Mouse (Mus musculus) heart, postnatal 0 days (tissue): ENCODE measurements at regions not wholly inside any gene's neighbourhood (a gene's known extent, or its start where the extent isn't known, plus 50 kb on each side); places are given as distances from the start of the nearest gene placed in this dataset.

ENCODE experiments used
- CTCF ChIP-seq: IDR thresholded peaks from 2 replicates; pipeline ENCODE4 v1.5.1; 2016; ENCODE audit warnings: antibody characterized with exemption, control low read depth, low read depth
- EP300 ChIP-seq: IDR thresholded peaks from 2 replicates; pipeline ENCODE4 v1.6.1; 2016; ENCODE audit warnings: antibody characterized with exemption, low read depth

GRCm38 (mm10) chr14:98405936-98406635, 236.5 kb upstream of the Dach1 start:
- TF ChIP-seq CTCF (no peak), EP300 (no peak; the same call in 1 of the 2 replicates)
